Comparison of ENCODE assay signal across 8 mouse cellular contexts in genomic region chr17:3085152-3085551, GRCm38 (mm10). TPM values are rescaled to one million over a fixed set of nuclear protein-coding genes. Genes with fewer than 3 reads are reported as not detected.
A peak's percentile ranks its signal among the peaks of the same experiment; 100 is the strongest.
DNase-seq lines count a peak whose midpoint lies in the region; ATAC-seq and TF ChIP-seq lines count a peak whose summit lies in the region.

No protein-coding gene starts in this region.

- no peaks in the 10 kb centered on the region for H3K36me3 ChIP-seq in lung, embryonic 14.5 days (ENCODE audit: insufficient read depth)
- H3K36me3 ChIP-seq in hindbrain, embryonic 10.5 days, result no peaks in the 10 kb centered on the region
- no peaks in the 10 kb centered on the region for H3K36me3 ChIP-seq in midbrain, embryonic 14.5 days (ENCODE audit: control insufficient read depth, insufficient read depth, low read length)

- peak overlapping the region; percentile 61 for H3K4me2 ChIP-seq in lung, embryonic 14.5 days
- H3K4me2 ChIP-seq in midbrain, embryonic 14.5 days (ENCODE audit: low read length), result peak overlapping the region; percentile 59

- no peak for DNase-seq in lung, embryonic 14.5 days
- no peak for DNase-seq in lung, adult 18-20 months
- peak; percentile 15 for DNase-seq in brain, embryonic 14.5 days (ENCODE audit: low read depth)
- no peak for DNase-seq in hindbrain, embryonic 10.5 days (ENCODE audit: low spot score)
- DNase-seq in midbrain, embryonic 14.5 days, result peak; percentile 30
- DNase-seq in gastrocnemius, adult 18-20 months (ENCODE audit: low spot score), result no peak
- no peak for DNase-seq in spleen, adult 12 weeks (ENCODE audit: low spot score)
- DNase-seq in ovary, postnatal 36 days (ENCODE audit: low spot score), result no peak

- H3K4me1 ChIP-seq in lung, embryonic 14.5 days (ENCODE audit: insufficient read depth), result no peaks in the 10 kb centered on the region
- H3K4me1 ChIP-seq in hindbrain, embryonic 10.5 days (replicated peaks), result peaks cover 4% of the 10 kb centered on the region; the same call in 1 of the 2 replicates
- no peaks in the 10 kb centered on the region for H3K4me1 ChIP-seq in midbrain, embryonic 14.5 days (ENCODE audit: control insufficient read depth, insufficient read depth, low read length)

- WGBS in lung, embryonic 14.5 days, result 67% methylated on average over 3 of the region's 3 CpGs
- WGBS in hindbrain, embryonic 10.5 days, result 66% methylated on average over 3 of the region's 3 CpGs
- 67% methylated on average over 3 of the region's 3 CpGs for WGBS in midbrain, embryonic 14.5 days

- H3K9me3 ChIP-seq in lung, embryonic 14.5 days (ENCODE audit: low read depth, low read length), result no peaks in the 10 kb centered on the region; the same call in 1 of the 2 replicates
- H3K9me3 ChIP-seq in hindbrain, embryonic 10.5 days, result peaks cover 3% of the 10 kb centered on the region
- no peaks in the 10 kb centered on the region for H3K9me3 ChIP-seq in midbrain, embryonic 14.5 days (ENCODE audit: control insufficient read depth, low read length)

- peak overlapping the region; percentile 89; the same call in 1 of the 2 replicates for H3K27ac ChIP-seq in lung, embryonic 14.5 days (ENCODE audit: low read depth)
- H3K27ac ChIP-seq in hindbrain, embryonic 10.5 days, result peak overlapping the region; percentile 88
- H3K27ac ChIP-seq in midbrain, embryonic 14.5 days (replicated peaks; ENCODE audit: low read depth, low read length), result peak overlapping the region; percentile 94; the same call in 1 of the 2 replicates

- peak overlapping the region; percentile 47; the same call in 1 of the 2 replicates for H3K4me3 ChIP-seq in lung, embryonic 14.5 days (ENCODE audit: low read depth, low read length)
- H3K4me3 ChIP-seq in hindbrain, embryonic 10.5 days, result peak overlapping the region; percentile 59
- peak overlapping the region; percentile 43 for H3K4me3 ChIP-seq in midbrain, embryonic 14.5 days (replicated peaks; ENCODE audit: low read depth, low read length)

- H3K27me3 ChIP-seq in lung, embryonic 14.5 days (ENCODE audit: insufficient read depth, low read length), result no peaks in the 10 kb centered on the region
- no peaks in the 10 kb centered on the region for H3K27me3 ChIP-seq in hindbrain, embryonic 10.5 days (ENCODE audit: insufficient read depth, poor library complexity, severe bottlenecking)
- H3K27me3 ChIP-seq in midbrain, embryonic 14.5 days (ENCODE audit: control insufficient read depth, insufficient read depth, low read length), result no peaks in the 10 kb centered on the region

- no peak overlapping the region for H3K9ac ChIP-seq in lung, embryonic 14.5 days
- peak overlapping the region; percentile 57; the same call in 1 of the 2 replicates for H3K9ac ChIP-seq in midbrain, embryonic 14.5 days (replicated peaks; ENCODE audit: low read length)

- TF ChIP-seq CTCF in lung, embryonic 14.5 days (IDR thresholded peaks at IDR 0.05; ENCODE audit: low read depth), result no peak
- TF ChIP-seq CTCF in brain, embryonic 14.5 days (IDR thresholded peaks at IDR 0.05; ENCODE audit: borderline replicate concordance, extremely low read depth, insufficient read depth, insufficient read length), result no peak

- ATAC-seq in lung, embryonic 14.5 days (ENCODE audit: insufficient read depth), result no peak
- no peak for ATAC-seq in midbrain, embryonic 14.5 days (ENCODE audit: low FRiP score, low TSS enrichment)

- TF ChIP-seq POLR2A in brain, embryonic 14.5 days (IDR thresholded peaks at IDR 0.05; ENCODE audit: borderline replicate concordance, extremely low read depth, insufficient read depth, insufficient read length, poor library complexity, severe bottlenecking), result no peak

RNA-seq across cellular contexts. Expression of gene Scaf8, which starts 29.6 kb away (rescaled TPM):
- polyA plus RNA-seq in lung, embryonic 14.5 days (2014; fragmentation: Nextera tagmentation; extraction: Ambion mirVana), result 26.3 and 30.2 TPM in 2 replicates
- 42.9 and 44.4 TPM in 2 replicates for polyA plus RNA-seq in brain, embryonic 14.5 days (2012; rRNA removed)
- 18.7 and 21.1 TPM in 2 replicates for polyA plus RNA-seq in hindbrain, embryonic 10.5 days (2016; fragmentation: Nextera tagmentation; extraction: Ambion mirVana)
- polyA plus RNA-seq in midbrain, embryonic 14.5 days (2014; fragmentation: Nextera tagmentation; extraction: Ambion mirVana), result 16.1 and 20.8 TPM in 2 replicates
- 10 to 100 TPM; 22.4 to 22.9 TPM for total RNA-seq in gastrocnemius, adult 18-20 months (2021)

Comparison
In these comparisons a context has a peak if more than half of its experiments do, and no peak if none do; other contexts are left out.
1. DNase-seq: peak in brain, embryonic 14.5 days (single experiment) and midbrain, embryonic 14.5 days (single experiment); none in lung, embryonic 14.5 days (single experiment), lung, adult 18-20 months (0 of 2), hindbrain, embryonic 10.5 days (single experiment), gastrocnemius, adult 18-20 months (single experiment), spleen, adult 12 weeks (single experiment) and ovary, postnatal 36 days (single experiment).
2. Peak in every context shown above with its lines, with median percentiles within 50 percentile points of each other: H3K27ac ChIP-seq and H3K4me3 ChIP-seq.